Mouse (Mus musculus): ENCODE data around the gene Hoxb1. TPM values are rescaled to one million over a fixed set of nuclear protein-coding genes. Genes with fewer than 3 reads are reported as not detected.

Hoxb1 gene
- polyA plus RNA-seq, 1 experiment from 2014 or later: 0.85 TPM

- no peak within 1 kb of the TSS for H3K4me3 ChIP-seq (ENCODE audit: low read depth, low read length)
- H3K36me3 ChIP-seq (ENCODE audit: control insufficient read depth, insufficient read depth, low read length): no peaks in the 10 kb centered on the region
- DNase-seq (ENCODE audit: low spot score): no peak
- H3K4me1 ChIP-seq (replicated peaks; ENCODE audit: control insufficient read depth, insufficient read depth, low read length): peaks cover 5% of the 10 kb centered on the region
- H3K27ac ChIP-seq (ENCODE audit: low read depth, low read length): peak within 1 kb of the TSS; percentile 96; the same call in 1 of the 2 replicates
- H3K4me2 ChIP-seq: peak within 1 kb of the TSS; percentile 63
- 11% methylated on average over 2 of the region's 2 CpGs for WGBS
- ATAC-seq (replicated peaks; ENCODE audit: low FRiP score): no peak
- H3K9me3 ChIP-seq (ENCODE audit: control insufficient read depth, low read length): no peaks in the 10 kb centered on the region
- H3K27me3 ChIP-seq (replicated peaks; ENCODE audit: control insufficient read depth, insufficient read depth, low read length): peaks cover 93% of the 10 kb centered on the region
- H3K9ac ChIP-seq (ENCODE audit: low read depth, low read length): no peak within 1 kb of the TSS
Observed at GRCm38 (mm10) chr11:96350341-96350624, 15.3 kb upstream of the Hoxb1 start, which contains the start of gene Hoxb2. Gene Hoxb2 (plus strand): TSS chr11:96350525.

GRCm38 (mm10) chr11:96350791-96351190, 14.8 kb upstream of the Hoxb1 start:
- peaks cover 91% of the 10 kb centered on the region for H3K27me3 ChIP-seq (replicated peaks; ENCODE audit: control insufficient read depth, insufficient read depth, low read length)

GRCm38 (mm10) chr11:96351312-96351711, 14.2 kb upstream of the Hoxb1 start:
- DNase-seq (ENCODE audit: low spot score) (no peak), ATAC-seq (replicated peaks; ENCODE audit: low FRiP score) (no peak)
- Histone ChIP-seq H3K4me2 (peak overlapping the region; percentile 63), H3K4me3 (ENCODE audit: low read depth, low read length) (peak overlapping the region; percentile 62), H3K27ac (ENCODE audit: low read depth, low read length) (peak overlapping the region; percentile 96; the same call in 1 of the 2 replicates), H3K9me3 (ENCODE audit: control insufficient read depth, low read length) (no peaks in the 10 kb centered on the region), H3K27me3 (replicated peaks; ENCODE audit: control insufficient read depth, insufficient read depth, low read length) (peaks cover 91% of the 10 kb centered on the region), H3K36me3 (ENCODE audit: control insufficient read depth, insufficient read depth, low read length) (no peaks in the 10 kb centered on the region), H3K9ac (ENCODE audit: low read depth, low read length) (no peak overlapping the region; the same call in 1 of the 2 replicates), H3K4me1 (replicated peaks; ENCODE audit: control insufficient read depth, insufficient read depth, low read length) (peaks cover 3% of the 10 kb centered on the region; the same call in 1 of the 2 replicates)
- 15% methylated on average over 11 of the region's 11 CpGs for WGBS

More at GRCm38 (mm10) chr11:96350791-96351190, 14.8 kb upstream of the Hoxb1 start:
- Histone ChIP-seq H3K4me3 (ENCODE audit: low read depth, low read length) (no peak overlapping the region), H3K9me3 (ENCODE audit: control insufficient read depth, low read length) (no peaks in the 10 kb centered on the region), H3K4me2 (no peak overlapping the region), H3K9ac (ENCODE audit: low read depth, low read length) (no peak overlapping the region), H3K36me3 (ENCODE audit: control insufficient read depth, insufficient read depth, low read length) (no peaks in the 10 kb centered on the region), H3K4me1 (replicated peaks; ENCODE audit: control insufficient read depth, insufficient read depth, low read length) (peaks cover 5% of the 10 kb centered on the region), H3K27ac (ENCODE audit: low read depth, low read length) (no peak overlapping the region)
- DNase-seq (ENCODE audit: low spot score): no peak
- WGBS: 49% methylated on average over 2 of the region's 2 CpGs
- ATAC-seq (replicated peaks; ENCODE audit: low FRiP score): no peak

- no peaks in the 10 kb centered on the region for H3K9me3 ChIP-seq (ENCODE audit: control insufficient read depth, low read length)
- H3K4me2 ChIP-seq: peak overlapping the region; percentile 63
- H3K4me3 ChIP-seq (ENCODE audit: low read depth, low read length): peak overlapping the region; percentile 62
- peaks cover 91% of the 10 kb centered on the region for H3K27me3 ChIP-seq (replicated peaks; ENCODE audit: control insufficient read depth, insufficient read depth, low read length)
- H3K9ac ChIP-seq (ENCODE audit: low read depth, low read length): peak overlapping the region; percentile 74
- DNase-seq (ENCODE audit: low spot score): peak; percentile 56
- no peaks in the 10 kb centered on the region for H3K36me3 ChIP-seq (ENCODE audit: control insufficient read depth, insufficient read depth, low read length)
- H3K27ac ChIP-seq (ENCODE audit: low read depth, low read length): peak overlapping the region; percentile 96
- WGBS: 1% methylated on average over 22 of the region's 22 CpGs
- ATAC-seq (replicated peaks; ENCODE audit: low FRiP score): no peak
- H3K4me1 ChIP-seq (replicated peaks; ENCODE audit: control insufficient read depth, insufficient read depth, low read length): no peaks in the 10 kb centered on the region
Observed at GRCm38 (mm10) chr11:96351831-96352230, 13.7 kb upstream of the Hoxb1 start.

- ATAC-seq (replicated peaks; ENCODE audit: low FRiP score): no peak
Observed at GRCm38 (mm10) chr11:96352691-96353521, 12.6 kb upstream of the Hoxb1 start.

GRCm38 (mm10) chr11:96353522-96353841, 12.1 kb upstream of the Hoxb1 start:
- no peak for DNase-seq (ENCODE audit: low spot score)
- Histone ChIP-seq H3K4me1 (replicated peaks; ENCODE audit: control insufficient read depth, insufficient read depth, low read length) (no peaks in the 10 kb centered on the region), H3K27ac (ENCODE audit: low read depth, low read length) (peak overlapping the region; percentile 96)

More at GRCm38 (mm10) chr11:96352691-96353521, 12.6 kb upstream of the Hoxb1 start:
- Histone ChIP-seq H3K4me1 (replicated peaks; ENCODE audit: control insufficient read depth, insufficient read depth, low read length) (no peaks in the 10 kb centered on the region), H3K4me2 (peak overlapping the region; percentile 63), H3K9me3 (ENCODE audit: control insufficient read depth, low read length) (no peaks in the 10 kb centered on the region), H3K27ac (ENCODE audit: low read depth, low read length) (peak overlapping the region; percentile 96), H3K27me3 (replicated peaks; ENCODE audit: control insufficient read depth, insufficient read depth, low read length) (peaks cover 90% of the 10 kb centered on the region), H3K4me3 (ENCODE audit: low read depth, low read length) (peak overlapping the region; percentile 62), H3K9ac (ENCODE audit: low read depth, low read length) (peak overlapping the region; percentile 74), H3K36me3 (ENCODE audit: control insufficient read depth, insufficient read depth, low read length) (no peaks in the 10 kb centered on the region)
- under 1% methylated on average over 75 of the region's 75 CpGs for WGBS
- peak; percentile 46 for DNase-seq (ENCODE audit: low spot score)

GRCm38 (mm10) chr11:96353939-96354338, 11.6 kb upstream of the Hoxb1 start:
- ATAC-seq (replicated peaks; ENCODE audit: low FRiP score) (no peak), DNase-seq (ENCODE audit: low spot score) (no peak)
- Histone ChIP-seq H3K9ac (ENCODE audit: low read depth, low read length) (peak overlapping the region; percentile 60), H3K4me2 (peak overlapping the region; percentile 63), H3K9me3 (ENCODE audit: control insufficient read depth, low read length) (no peaks in the 10 kb centered on the region), H3K27me3 (replicated peaks; ENCODE audit: control insufficient read depth, insufficient read depth, low read length) (peaks cover 80% of the 10 kb centered on the region), H3K4me1 (replicated peaks; ENCODE audit: control insufficient read depth, insufficient read depth, low read length) (no peaks in the 10 kb centered on the region), H3K27ac (ENCODE audit: low read depth, low read length) (peak overlapping the region; percentile 77), H3K4me3 (ENCODE audit: low read depth, low read length) (peak overlapping the region; percentile 42), H3K36me3 (ENCODE audit: control insufficient read depth, insufficient read depth, low read length) (no peaks in the 10 kb centered on the region)
- 17% methylated on average over 8 of the region's 8 CpGs for WGBS

More at GRCm38 (mm10) chr11:96353522-96353841, 12.1 kb upstream of the Hoxb1 start:
- H3K4me2 ChIP-seq: peak overlapping the region; percentile 63
- H3K9ac ChIP-seq (ENCODE audit: low read depth, low read length): peak overlapping the region; percentile 74
- peaks cover 85% of the 10 kb centered on the region for H3K27me3 ChIP-seq (replicated peaks; ENCODE audit: control insufficient read depth, insufficient read depth, low read length)
- no peak for ATAC-seq (replicated peaks; ENCODE audit: low FRiP score)
- peak overlapping the region; percentile 62 for H3K4me3 ChIP-seq (ENCODE audit: low read depth, low read length)
- H3K9me3 ChIP-seq (ENCODE audit: control insufficient read depth, low read length): no peaks in the 10 kb centered on the region
- WGBS: 3% methylated on average over 14 of the region's 14 CpGs
- H3K36me3 ChIP-seq (ENCODE audit: control insufficient read depth, insufficient read depth, low read length): no peaks in the 10 kb centered on the region

GRCm38 (mm10) chr11:96354376-96354775, 11.2 kb upstream of the Hoxb1 start:
- Histone ChIP-seq H3K4me3 (ENCODE audit: low read depth, low read length) (peak overlapping the region; percentile 42), H3K27ac (ENCODE audit: low read depth, low read length) (peak overlapping the region; percentile 77), H3K9me3 (ENCODE audit: control insufficient read depth, low read length) (no peaks in the 10 kb centered on the region), H3K36me3 (ENCODE audit: control insufficient read depth, insufficient read depth, low read length) (no peaks in the 10 kb centered on the region), H3K4me1 (replicated peaks; ENCODE audit: control insufficient read depth, insufficient read depth, low read length) (no peaks in the 10 kb centered on the region), H3K27me3 (replicated peaks; ENCODE audit: control insufficient read depth, insufficient read depth, low read length) (peaks cover 76% of the 10 kb centered on the region), H3K4me2 (peak overlapping the region; percentile 63), H3K9ac (ENCODE audit: low read depth, low read length) (peak overlapping the region; percentile 60)
- DNase-seq (ENCODE audit: low spot score): peak; percentile 63
- WGBS: 2% methylated on average over 25 of the region's 25 CpGs
- ATAC-seq (replicated peaks; ENCODE audit: low FRiP score): no peak

All from liver, embryonic 11.5 days (tissue).